In the genomic region with DNA sequence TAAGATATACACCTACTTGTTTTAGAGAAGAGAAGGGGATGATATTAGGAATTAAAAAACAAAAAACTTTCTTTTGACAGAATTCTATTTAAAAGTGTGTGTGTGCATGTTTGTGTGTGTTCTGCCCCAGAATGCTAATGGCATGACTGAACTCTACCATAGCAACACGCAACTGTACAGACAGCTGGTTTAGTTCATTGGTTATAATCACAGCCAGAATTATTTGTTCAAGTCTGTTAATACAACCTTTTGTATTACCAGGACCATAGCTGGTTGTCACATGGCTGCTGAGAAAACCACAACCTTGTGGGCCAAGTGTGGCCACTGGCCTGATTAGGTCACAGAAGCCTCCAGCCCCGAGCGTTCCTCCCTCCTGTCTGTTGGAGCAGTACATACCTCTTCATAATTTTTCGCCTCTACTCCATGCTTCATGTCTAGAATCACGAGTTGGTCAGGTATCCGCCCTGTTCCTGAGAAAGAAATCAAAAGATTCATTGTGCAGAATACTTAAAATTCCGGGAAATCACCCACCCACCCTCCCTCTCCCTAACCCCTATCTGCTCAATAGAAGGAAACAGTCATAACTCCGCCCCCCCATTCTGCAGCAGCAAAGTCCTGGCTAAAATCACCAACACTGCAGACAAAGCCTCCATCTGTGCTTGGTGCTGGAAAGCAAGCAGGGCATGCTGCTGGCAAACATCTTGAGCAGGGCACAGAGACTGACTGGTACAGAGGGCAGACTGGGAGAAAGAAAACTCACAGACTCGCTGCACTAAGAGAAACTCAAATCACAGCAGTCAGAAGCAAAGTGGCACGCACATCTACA, we compare ENCODE assay signal across 8 mouse cellular contexts. TPM values are rescaled to one million over a fixed set of nuclear protein-coding genes. Genes with fewer than 3 reads are reported as not detected.
A peak's percentile ranks its signal among the peaks of the same experiment; 100 is the strongest.
DNase-seq lines count a peak whose midpoint lies in the region; ATAC-seq lines count a peak whose summit lies in the region.

No protein-coding gene starts in this region.

- H3K9ac ChIP-seq in limb, embryonic 11.5 days (ENCODE audit: low read length): no peak overlapping the region
- no peak overlapping the region for H3K9ac ChIP-seq in embryonic facial prominence, embryonic 14.5 days (ENCODE audit: low read depth, low read length)
- no peak overlapping the region for H3K9ac ChIP-seq in hindbrain, embryonic 14.5 days
- H3K9ac ChIP-seq in limb, embryonic 15.5 days: no peak overlapping the region

- H3K9me3 ChIP-seq in limb, embryonic 11.5 days (ENCODE audit: control insufficient read depth, low read length): no peaks in the 10 kb centered on the region
- no peaks in the 10 kb centered on the region for H3K9me3 ChIP-seq in limb, embryonic 10.5 days (replicated peaks)
- H3K9me3 ChIP-seq in embryonic facial prominence, embryonic 14.5 days (ENCODE audit: control insufficient read depth, low read length): no peaks in the 10 kb centered on the region
- H3K9me3 ChIP-seq in hindbrain, embryonic 14.5 days (ENCODE audit: control insufficient read depth, low read length): no peaks in the 10 kb centered on the region
- H3K9me3 ChIP-seq in limb, embryonic 15.5 days: no peaks in the 10 kb centered on the region

- peak overlapping the region; percentile 37; the same call in 1 of the 2 replicates for H3K27ac ChIP-seq in limb, embryonic 11.5 days (replicated peaks; ENCODE audit: low read depth, low read length)
- H3K27ac ChIP-seq in limb, embryonic 10.5 days: no peak overlapping the region
- H3K27ac ChIP-seq in embryonic facial prominence, embryonic 14.5 days (replicated peaks; ENCODE audit: low read depth, low read length): peak overlapping the region; percentile 72; the same call in 1 of the 2 replicates
- peak overlapping the region; percentile 71 for H3K27ac ChIP-seq in hindbrain, embryonic 14.5 days
- H3K27ac ChIP-seq in limb, embryonic 15.5 days: peak overlapping the region; percentile 57

- no peaks in the 10 kb centered on the region for H3K27me3 ChIP-seq in limb, embryonic 11.5 days (ENCODE audit: control insufficient read depth, insufficient read depth, low read length)
- H3K27me3 ChIP-seq in limb, embryonic 10.5 days (ENCODE audit: low read depth, poor library complexity, severe bottlenecking): no peaks in the 10 kb centered on the region
- H3K27me3 ChIP-seq in embryonic facial prominence, embryonic 14.5 days (replicated peaks; ENCODE audit: control insufficient read depth, insufficient read depth, low read length): no peaks in the 10 kb centered on the region
- H3K27me3 ChIP-seq in hindbrain, embryonic 14.5 days (ENCODE audit: control insufficient read depth, insufficient read depth, low read length): no peaks in the 10 kb centered on the region
- no peaks in the 10 kb centered on the region for H3K27me3 ChIP-seq in limb, embryonic 15.5 days

- 90% methylated on average over 10 of the region's 10 CpGs for WGBS in limb, embryonic 11.5 days
- 91% methylated on average over 10 of the region's 10 CpGs for WGBS in limb, embryonic 10.5 days
- 70% methylated on average over 10 of the region's 10 CpGs for WGBS in embryonic facial prominence, embryonic 14.5 days
- 65% methylated on average over 10 of the region's 10 CpGs for WGBS in hindbrain, embryonic 14.5 days
- 60% methylated on average over 10 of the region's 10 CpGs for WGBS in limb, embryonic 15.5 days

- ATAC-seq in limb, embryonic 11.5 days (ENCODE audit: insufficient number of reproducible peaks, low FRiP score, low TSS enrichment, low read depth): no peak
- peak; percentile 45 for ATAC-seq in embryonic facial prominence, embryonic 14.5 days (ENCODE audit: low read depth)
- peak; percentile 75; the same call in 1 of the 2 replicates for ATAC-seq in hindbrain, embryonic 14.5 days (ENCODE audit: low FRiP score)
- peak; percentile 48; the same call in 1 of the 2 replicates for ATAC-seq in limb, embryonic 15.5 days (ENCODE audit: insufficient number of reproducible peaks, low FRiP score, low TSS enrichment, low read depth)
- no peak for ATAC-seq in megakaryocyte, adult 5-6 weeks (ENCODE audit: poor library complexity, severe bottlenecking)

- H3K4me2 ChIP-seq in limb, embryonic 11.5 days (ENCODE audit: low read depth, severe bottlenecking): no peak overlapping the region
- H3K4me2 ChIP-seq in embryonic facial prominence, embryonic 14.5 days (ENCODE audit: low read depth, low read length): no peak overlapping the region
- H3K4me2 ChIP-seq in hindbrain, embryonic 14.5 days (replicated peaks): no peak overlapping the region
- no peak overlapping the region for H3K4me2 ChIP-seq in limb, embryonic 15.5 days

- H3K4me1 ChIP-seq in limb, embryonic 11.5 days (ENCODE audit: control insufficient read depth, insufficient read depth, low read length): no peaks in the 10 kb centered on the region
- H3K4me1 ChIP-seq in limb, embryonic 10.5 days: no peaks in the 10 kb centered on the region
- H3K4me1 ChIP-seq in embryonic facial prominence, embryonic 14.5 days (ENCODE audit: control insufficient read depth, insufficient read depth, low read length): no peaks in the 10 kb centered on the region
- no peaks in the 10 kb centered on the region for H3K4me1 ChIP-seq in hindbrain, embryonic 14.5 days (replicated peaks; ENCODE audit: control insufficient read depth, insufficient read depth, low read length)
- H3K4me1 ChIP-seq in limb, embryonic 15.5 days: peaks cover 5% of the 10 kb centered on the region; the same call in 1 of the 2 replicates

- peaks cover 3% of the 10 kb centered on the region; the same call in 1 of the 2 replicates for H3K36me3 ChIP-seq in limb, embryonic 11.5 days (ENCODE audit: control insufficient read depth, insufficient read depth, low read length)
- peaks cover 75% of the 10 kb centered on the region for H3K36me3 ChIP-seq in limb, embryonic 10.5 days
- H3K36me3 ChIP-seq in embryonic facial prominence, embryonic 14.5 days (ENCODE audit: control insufficient read depth, insufficient read depth, low read length): peaks cover 45% of the 10 kb centered on the region
- peaks cover 53% of the 10 kb centered on the region for H3K36me3 ChIP-seq in hindbrain, embryonic 14.5 days (replicated peaks; ENCODE audit: control insufficient read depth, insufficient read depth)
- peaks cover 41% of the 10 kb centered on the region for H3K36me3 ChIP-seq in limb, embryonic 15.5 days

- H3K4me3 ChIP-seq in limb, embryonic 11.5 days (ENCODE audit: low read depth, low read length): no peak overlapping the region
- H3K4me3 ChIP-seq in limb, embryonic 10.5 days: no peak overlapping the region
- no peak overlapping the region for H3K4me3 ChIP-seq in embryonic facial prominence, embryonic 14.5 days (ENCODE audit: low read depth, low read length)
- no peak overlapping the region for H3K4me3 ChIP-seq in hindbrain, embryonic 14.5 days (replicated peaks; ENCODE audit: low read length)
- H3K4me3 ChIP-seq in limb, embryonic 15.5 days: no peak overlapping the region

- DNase-seq in limb, embryonic 11.5 days (ENCODE audit: low spot score): no peak
- no peak for DNase-seq in limb, embryonic 10.5 days (ENCODE audit: low spot score)
- DNase-seq in embryonic facial prominence, embryonic 14.5 days (ENCODE audit: low spot score): peak; percentile 42
- DNase-seq in hindbrain, embryonic 14.5 days (ENCODE audit: low spot score): no peak
- DNase-seq in urinary bladder, postnatal 25 days (ENCODE audit: low spot score): no peak
- DNase-seq in thymus, postnatal 10 days (ENCODE audit: low spot score in 2 of 2): no peak

RNA-seq across cellular contexts. Expression of a gene that starts 11.5 kb away (rescaled TPM):
- polyA plus RNA-seq in limb, embryonic 11.5 days (2014; fragmentation: Nextera tagmentation; extraction: Ambion mirVana): 18.7 and 19.0 TPM in 2 replicates
- polyA plus RNA-seq in limb, embryonic 10.5 days (2016; fragmentation: Nextera tagmentation; extraction: Ambion mirVana): 26.0 and 29.9 TPM in 2 replicates
- polyA plus RNA-seq in embryonic facial prominence, embryonic 14.5 days (2014; fragmentation: Nextera tagmentation; extraction: Ambion mirVana): 19.4 and 21.2 TPM in 2 replicates
- 9.5 and 10.0 TPM in 2 replicates for polyA plus RNA-seq in hindbrain, embryonic 14.5 days (2014; fragmentation: Nextera tagmentation; extraction: Ambion mirVana)
- polyA plus RNA-seq in limb, embryonic 15.5 days (2015; fragmentation: Nextera tagmentation; extraction: Ambion mirVana): 17.4 and 23.1 TPM in 2 replicates
- 40.9 TPM in 2 replicates for total RNA-seq in megakaryocyte, adult 5-6 weeks (2015)
- 25.1 and 27.9 TPM in 2 replicates for total RNA-seq in megakaryocyte, adult 5-6 weeks (2017)

RNA-seq across cellular contexts. Expression of a gene that starts 24.0 kb away (rescaled TPM):
- 276 and 295 TPM in 2 replicates for polyA plus RNA-seq in limb, embryonic 11.5 days (2014; fragmentation: Nextera tagmentation; extraction: Ambion mirVana)
- polyA plus RNA-seq in limb, embryonic 10.5 days (2016; fragmentation: Nextera tagmentation; extraction: Ambion mirVana): 264 and 277 TPM in 2 replicates
- 358 and 372 TPM in 2 replicates for polyA plus RNA-seq in embryonic facial prominence, embryonic 14.5 days (2014; fragmentation: Nextera tagmentation; extraction: Ambion mirVana)
- polyA plus RNA-seq in hindbrain, embryonic 14.5 days (2014; fragmentation: Nextera tagmentation; extraction: Ambion mirVana): 234 and 256 TPM in 2 replicates
- polyA plus RNA-seq in limb, embryonic 15.5 days (2015; fragmentation: Nextera tagmentation; extraction: Ambion mirVana): 361 and 367 TPM in 2 replicates
- 297 and 300 TPM in 2 replicates for total RNA-seq in megakaryocyte, adult 5-6 weeks (2015)
- total RNA-seq in megakaryocyte, adult 5-6 weeks (2017): 128 and 157 TPM in 2 replicates

Comparison
In these comparisons a context has a peak if more than half of its experiments do, and no peak if none do; other contexts are left out.
1. ATAC-seq: peak in embryonic facial prominence, embryonic 14.5 days (single experiment), hindbrain, embryonic 14.5 days (single experiment) and limb, embryonic 15.5 days (single experiment); none in limb, embryonic 11.5 days (single experiment) and megakaryocyte, adult 5-6 weeks (single experiment).